Mouse (Mus musculus): ENCODE measurements around the gene Zfp382. TPM values are rescaled to one million over a fixed set of nuclear protein-coding genes. Genes with fewer than 3 reads are reported as not detected.
"Not testable (repeated sequence)": the region's sequence is repeated elsewhere in the genome, so short reads cannot be mapped to it uniquely, and the experiment has no call there.

The Zfp382 gene
- polyA plus RNA-seq, 1 experiment from 2014 or later, result 21.3 TPM

GRCm38 (mm10) chr7:30095551-30096125 is 26.1 kb upstream of the Zfp382 start:
- WGBS, result 3% methylated on average over 5 of the region's 5 CpGs
- Histone ChIP-seq H3K9me3 (no peaks in the 10 kb centered on the region), H3K27ac (replicated peaks) (peak overlapping the region; percentile 98), H3K4me2 (peak overlapping the region; percentile 54), H3K4me1 (replicated peaks) (peaks cover 36% of the 10 kb centered on the region), H3K27me3 (no peaks in the 10 kb centered on the region), H3K9ac (peak overlapping the region; percentile 94), H3K4me3 (peak overlapping the region; percentile 81), H3K36me3 (peaks cover 23% of the 10 kb centered on the region)
- ATAC-seq (ENCODE audit: low FRiP score, low read depth), result no peak

- Histone ChIP-seq H3K9me3 (no peaks in the 10 kb centered on the region; the same call in 1 of the 2 replicates), H3K4me3 (0 out of 2 replicates have a peak overlapping the region, but pooled peaks have one; percentile 2), H3K4me2 (no peak overlapping the region), H3K36me3 (peaks cover 53% of the 10 kb centered on the region), H3K9ac (no peak overlapping the region), H3K27me3 (no peaks in the 10 kb centered on the region), H3K4me1 (replicated peaks) (peaks cover 27% of the 10 kb centered on the region), H3K27ac (replicated peaks) (no peak overlapping the region)
- ATAC-seq (ENCODE audit: low FRiP score, low read depth), result no peak
- WGBS, result 96% methylated on average over 13 of the region's 13 CpGs
Observed at GRCm38 (mm10) chr7:30099297-30099696, 22.4 kb upstream of the Zfp382 start.

GRCm38 (mm10) chr7:30116076-30116475 is 5.7 kb upstream of the Zfp382 start:
- ATAC-seq (ENCODE audit: low FRiP score, low read depth), result no peak
- no peak overlapping the region for H3K4me3 ChIP-seq

GRCm38 (mm10) chr7:30117935-30118334 is 3.8 kb upstream of the Zfp382 start:
- not testable (repeated sequence) for H3K4me3 ChIP-seq; H3K9me3 ChIP-seq; ATAC-seq (ENCODE audit: low FRiP score, low read depth); H3K4me2 ChIP-seq; H3K4me1 ChIP-seq (replicated peaks); H3K36me3 ChIP-seq; H3K27me3 ChIP-seq; H3K27ac ChIP-seq (replicated peaks); H3K9ac ChIP-seq
- WGBS, result 96% methylated on average over 12 of the region's 12 CpGs

More at GRCm38 (mm10) chr7:30116076-30116475, 5.7 kb upstream of the Zfp382 start:
- no peaks in the 10 kb centered on the region for H3K9me3 ChIP-seq
- H3K9ac ChIP-seq, result no peak overlapping the region
- no peak overlapping the region for H3K4me2 ChIP-seq
- no peak overlapping the region for H3K27ac ChIP-seq (replicated peaks)
- 0 out of 2 replicates have a peak, but pooled peaks cover 2% of the 10 kb centered on the region for H3K4me1 ChIP-seq (replicated peaks)
- H3K36me3 ChIP-seq, result no peaks in the 10 kb centered on the region
- 97% methylated on average over 5 of the region's 5 CpGs for WGBS
- H3K27me3 ChIP-seq, result no peaks in the 10 kb centered on the region

- H3K27me3 ChIP-seq, result no peaks in the 10 kb centered on the region
- peaks cover 8% of the 10 kb centered on the region for H3K36me3 ChIP-seq
- H3K4me2 ChIP-seq, result peak overlapping the region; percentile 80
- 4% methylated on average over 15 of the region's 15 CpGs for WGBS
- peaks cover 13% of the 10 kb centered on the region for H3K4me1 ChIP-seq (replicated peaks)
- H3K9me3 ChIP-seq, result no peaks in the 10 kb centered on the region
- peak overlapping the region; percentile 60 for H3K9ac ChIP-seq
- peak overlapping the region; percentile 87 for H3K27ac ChIP-seq (replicated peaks)
- peak overlapping the region; percentile 60 for H3K4me3 ChIP-seq
- peak; percentile 45; the same call in 1 of the 2 replicates for ATAC-seq (ENCODE audit: low FRiP score, low read depth)
Observed at GRCm38 (mm10) chr7:30122188-30122530, 417 bp downstream of the Zfp382 start.

- Histone ChIP-seq H3K9ac (no peak overlapping the region), H3K9me3 (no peaks in the 10 kb centered on the region), H3K27me3 (no peaks in the 10 kb centered on the region), H3K27ac (replicated peaks) (no peak overlapping the region), H3K4me1 (replicated peaks) (no peaks in the 10 kb centered on the region), H3K36me3 (peaks cover 67% of the 10 kb centered on the region), H3K4me3 (no peak overlapping the region), H3K4me2 (no peak overlapping the region)
- no peak for ATAC-seq (ENCODE audit: low FRiP score, low read depth)
- 95% methylated on average over 8 of the region's 8 CpGs for WGBS
Observed at GRCm38 (mm10) chr7:30129900-30130299, 8.2 kb downstream of the Zfp382 start.

- Histone ChIP-seq H3K9me3 (no peaks in the 10 kb centered on the region), H3K27me3 (no peaks in the 10 kb centered on the region), H3K36me3 (peaks cover 76% of the 10 kb centered on the region), H3K27ac (replicated peaks) (no peak overlapping the region), H3K4me3 (no peak overlapping the region), H3K4me2 (no peak overlapping the region), H3K4me1 (replicated peaks) (no peaks in the 10 kb centered on the region), H3K9ac (no peak overlapping the region)
- no peak for ATAC-seq (ENCODE audit: low FRiP score, low read depth)
- 93% methylated on average over 4 of the region's 4 CpGs for WGBS
Observed at GRCm38 (mm10) chr7:30132396-30132795, 10.7 kb downstream of the Zfp382 start.

- Histone ChIP-seq H3K9ac (no peak overlapping the region), H3K4me3 (no peak overlapping the region), H3K4me2 (no peak overlapping the region), H3K36me3 (peaks cover 64% of the 10 kb centered on the region), H3K27ac (replicated peaks) (no peak overlapping the region), H3K4me1 (replicated peaks) (no peaks in the 10 kb centered on the region), H3K9me3 (no peaks in the 10 kb centered on the region), H3K27me3 (no peaks in the 10 kb centered on the region)
- 88% methylated on average over 10 of the region's 10 CpGs for WGBS
- ATAC-seq (ENCODE audit: low FRiP score, low read depth), result no peak
Observed at GRCm38 (mm10) chr7:30136826-30137225, 15.1 kb downstream of the Zfp382 start.

- Histone ChIP-seq H3K4me2 (peak overlapping the region; percentile 58), H3K4me3 (peak overlapping the region; percentile 54), H3K36me3 (peaks cover 16% of the 10 kb centered on the region; the same call in 1 of the 2 replicates), H3K4me1 (replicated peaks) (peaks cover 8% of the 10 kb centered on the region; the same call in 1 of the 2 replicates), H3K27ac (replicated peaks) (peak overlapping the region; percentile 76), H3K9ac (peak overlapping the region; percentile 49), H3K9me3 (no peaks in the 10 kb centered on the region), H3K27me3 (no peaks in the 10 kb centered on the region)
- no peak; the same call in 1 of the 2 replicates for ATAC-seq (ENCODE audit: low FRiP score, low read depth)
- WGBS, result 17% methylated on average over 8 of the region's 8 CpGs
Observed at GRCm38 (mm10) chr7:30143170-30143554, 21.4 kb downstream of the Zfp382 start.

GRCm38 (mm10) chr7:30143555-30144209 is 21.9 kb downstream of the Zfp382 start:
- no peaks in the 10 kb centered on the region for H3K27me3 ChIP-seq
- H3K9ac ChIP-seq, result peak overlapping the region; percentile 49
- H3K4me1 ChIP-seq (replicated peaks), result peaks cover 8% of the 10 kb centered on the region; the same call in 1 of the 2 replicates
- peak overlapping the region; percentile 76 for H3K27ac ChIP-seq (replicated peaks)
- H3K9me3 ChIP-seq, result no peaks in the 10 kb centered on the region
- peak overlapping the region; percentile 58 for H3K4me2 ChIP-seq
- WGBS, result 2% methylated on average over 35 of the region's 35 CpGs
- peaks cover 18% of the 10 kb centered on the region; the same call in 1 of the 2 replicates for H3K36me3 ChIP-seq
- peak overlapping the region; percentile 54 for H3K4me3 ChIP-seq
- peak; percentile 96 for ATAC-seq (ENCODE audit: low FRiP score, low read depth)

- Histone ChIP-seq H3K27ac (replicated peaks) (no peak overlapping the region), H3K27me3 (no peaks in the 10 kb centered on the region), H3K9me3 (peaks cover 26% of the 10 kb centered on the region), H3K4me1 (replicated peaks) (peaks cover 8% of the 10 kb centered on the region; the same call in 1 of the 2 replicates), H3K36me3 (peaks cover 24% of the 10 kb centered on the region), H3K9ac (no peak overlapping the region), H3K4me2 (no peak overlapping the region), H3K4me3 (no peak overlapping the region)
- ATAC-seq (ENCODE audit: low FRiP score, low read depth), result no peak
- WGBS, result 97% methylated on average over 5 of the region's 5 CpGs
Observed at GRCm38 (mm10) chr7:30147011-30147410, 25.3 kb downstream of the Zfp382 start.

GRCm38 (mm10) chr7:30154040-30154439 is 32.3 kb downstream of the Zfp382 start:
- Histone ChIP-seq H3K27me3 (no peaks in the 10 kb centered on the region), H3K27ac (replicated peaks) (no peak overlapping the region), H3K9me3 (peaks cover 65% of the 10 kb centered on the region), H3K36me3 (peaks cover 62% of the 10 kb centered on the region), H3K4me1 (replicated peaks) (no peaks in the 10 kb centered on the region), H3K4me3 (no peak overlapping the region), H3K9ac (no peak overlapping the region), H3K4me2 (no peak overlapping the region)
- ATAC-seq (ENCODE audit: low FRiP score, low read depth), result no peak
- whole genome bisulfite sequencing, result 89% methylated on average over 1 of the region's 1 CpGs

Measured in hindbrain, embryonic 15.5 days (tissue).